Mouse (Mus musculus): ENCODE data around the gene Vegfa. TPM values are rescaled to one million over a fixed set of nuclear protein-coding genes. Genes with fewer than 3 reads are reported as not detected.

Vegfa gene
- total RNA-seq, 4 experiments from 2014 or later = 63.6 to 104 (median 78.2) TPM

Other genes with a start within 250 kb of the Vegfa start
- 10 to 100 TPM; 87.2 to 94.3 (median 90.5) TPM for gene Mrps18a, start 78.6 kb upstream of the Vegfa start, total RNA-seq (2022)
- 10 to 100 TPM; 24.8 to 32.8 (median 28.2) TPM for gene Rsph9, start 111.8 kb upstream of the Vegfa start, total RNA-seq (2022)
- 10 to 100 TPM in 3 of 4 experiments, 1 to 10 TPM in 1; 10.0 to 12.4 (median 10.3) TPM for gene Mad2l1bp, start 121.2 kb upstream of the Vegfa start, total RNA-seq (2022)
- 100 to 1,000 TPM; 114 to 165 (median 136) TPM for gene Gtpbp2, start 128.7 kb upstream of the Vegfa start, total RNA-seq (2022)
- gene Polh, start 170.3 kb upstream of the Vegfa start, total RNA-seq (2022) = 1 to 10 TPM; 6.6 to 7.7 (median 6.9) TPM
- 10 to 100 TPM; 39.5 to 54.2 (median 46.8) TPM for gene Xpo5, start 170.4 kb upstream of the Vegfa start, total RNA-seq (2022)
- gene Polr1c, start 215.7 kb upstream of the Vegfa start, total RNA-seq (2022) = 10 to 100 TPM; 35.5 to 42.5 (median 39.4) TPM
- gene Yipf3, start 215.7 kb upstream of the Vegfa start, total RNA-seq (2022) = 10 to 100 TPM; 78.5 to 96.9 (median 84.1) TPM
- gene Lrrc73, start 221.2 kb upstream of the Vegfa start, total RNA-seq (2022) = 10 to 100 TPM; 55.1 to 62.2 (median 58.1) TPM